Mouse (Mus musculus): ENCODE data around the gene Dph3.

- TF ChIP-seq CTCF (IDR thresholded peaks at IDR 0.05; ENCODE audit: insufficient read depth, low read depth, low read length) (no peak), POLR2A (IDR thresholded peaks at IDR 0.05; ENCODE audit: insufficient read depth, low read depth, low read length) (no peak)
Measured at GRCm38 (mm10) chr14:32134293-32134692, 48.8 kb upstream of the Dph3 start.
